Mouse (Mus musculus) embryonic stem cell, embryonic (primary cell): ENCODE measurements around the gene Cpm.
"Not testable (repeated sequence)": the region's sequence is repeated elsewhere in the genome, so short reads cannot be mapped to it uniquely, and the experiment has no call there.

Source experiments
- CTCF ChIA-PET, 4 experiments: fragments of 300-600 bp in 2 of 4; fragments of 350-600 bp in 2 of 4; sonication (Branson Sonifier 250); formaldehyde crosslinking; loops; one replicate each; lab custom pipeline; 2022; ENCODE audit warnings: inconsistent platforms in 2 of 4; lab: Charles Lee
- POLR2A ChIA-PET, 4 experiments: fragments of 300-600 bp in 2 of 4; fragments of 350-600 bp in 2 of 4; sonication (Branson Sonifier 250); formaldehyde crosslinking; loops; one replicate each; lab custom pipeline; 2022; ENCODE audit warnings: antibody characterized with exemption in 4 of 4, inconsistent platforms in 1 of 4; lab: Charles Lee

Cpm gene

GRCm38 (mm10) chr10:117629169-117629971 is at the start of gene Cpm:
Cpm (plus strand) TSS chr10:117629500.
- ChIA-PET POLR2A (interaction anchor here (0.5 to 1.8 kb wide), 12 partner anchors 8 to 409 kb away, joined by 3 to 17 read pairs (median 4); no protein-coding TSS in a partner anchor), CTCF (interaction anchor here in 3 of 4 experiments (0.8 to 2.0 kb wide), 6 partner anchors 10 to 195 kb away, joined by 3 to 6 read pairs (median 4); no protein-coding TSS in a partner anchor)

GRCm38 (mm10) chr10:117579771-117580284 is 49.5 kb upstream of the Cpm start:
- ChIA-PET POLR2A (interaction anchor here in 1 of 4 experiments (0.6 kb wide), 1 partner anchor 63 kb away, joined by 3 read pairs; no protein-coding TSS in a partner anchor), CTCF (interaction anchor here in 1 of 4 experiments (0.7 kb wide), 1 partner anchor 8 kb away, joined by 3 read pairs; no protein-coding TSS in a partner anchor)

GRCm38 (mm10) chr10:117580405-117580804 is 48.9 kb upstream of the Cpm start:
- POLR2A ChIA-PET: interaction anchor here in 1 of 4 experiments (0.6 kb wide), 1 partner anchor 62 kb away, joined by 3 read pairs; no protein-coding TSS in a partner anchor
- CTCF ChIA-PET: no interaction called here

- ChIA-PET CTCF (interaction anchor here in 1 of 4 experiments (0.6 kb wide), 1 partner anchor 109 kb away, joined by 3 read pairs; no protein-coding TSS in a partner anchor), POLR2A (no interaction called here)
Measured at GRCm38 (mm10) chr10:117581007-117581752, 48.1 kb upstream of the Cpm start.

GRCm38 (mm10) chr10:117581753-117582062 is 47.6 kb upstream of the Cpm start:
- POLR2A ChIA-PET: no interaction called here

GRCm38 (mm10) chr10:117583155-117584061 is 45.9 kb upstream of the Cpm start:
- CTCF ChIA-PET: no interaction called here
- POLR2A ChIA-PET: no interaction called here

More at GRCm38 (mm10) chr10:117581753-117582062, 47.6 kb upstream of the Cpm start:
- CTCF ChIA-PET: no interaction called here

- ChIA-PET POLR2A (interaction anchor here in 1 of 4 experiments (0.6 kb wide), 1 partner anchor 581 kb away, joined by 4 read pairs; no protein-coding TSS in a partner anchor), CTCF (interaction anchor here in 1 of 4 experiments (0.9 kb wide), 1 partner anchor 26 kb away, joined by 3 read pairs; no protein-coding TSS in a partner anchor)
Measured at GRCm38 (mm10) chr10:117584102-117584501, 45.2 kb upstream of the Cpm start.

- ChIA-PET POLR2A (interaction anchor here in 1 of 4 experiments (0.6 kb wide), 1 partner anchor 582 kb away, joined by 4 read pairs; no protein-coding TSS in a partner anchor), CTCF (interaction anchor here in 1 of 4 experiments (0.9 kb wide), 1 partner anchor 25 kb away, joined by 3 read pairs; no protein-coding TSS in a partner anchor)
Measured at GRCm38 (mm10) chr10:117584566-117585515, 44.5 kb upstream of the Cpm start.

- ChIA-PET POLR2A (interaction anchor here in 2 of 4 experiments (0.6 kb wide), 2 partner anchors 206 kb away, joined by 3 to 5 read pairs; partner anchors contain the start of gene Cpsf6 (in 2 of the 2)), CTCF (no interaction called here)
Measured at GRCm38 (mm10) chr10:117585600-117586299, 43.5 kb upstream of the Cpm start.

GRCm38 (mm10) chr10:117586859-117587258 is 42.4 kb upstream of the Cpm start:
- CTCF ChIA-PET: interaction anchor here in 1 of 4 experiments (0.6 kb wide), 1 partner anchor 14 kb away, joined by 11 read pairs; no protein-coding TSS in a partner anchor
- POLR2A ChIA-PET: interaction anchor here in 1 of 4 experiments (0.7 kb wide), 1 partner anchor 370 kb away, joined by 3 read pairs; no protein-coding TSS in a partner anchor

GRCm38 (mm10) chr10:117587335-117587734 is 42.0 kb upstream of the Cpm start:
- ChIA-PET POLR2A (interaction anchor here in 1 of 4 experiments (0.7 kb wide), 1 partner anchor 371 kb away, joined by 3 read pairs; no protein-coding TSS in a partner anchor), CTCF (no interaction called here)

GRCm38 (mm10) chr10:117588416-117589143 is 40.7 kb upstream of the Cpm start:
- POLR2A ChIA-PET: not testable (repeated sequence)
- CTCF ChIA-PET: interaction anchor here in 1 of 4 experiments (0.6 to 0.7 kb wide), 2 partner anchors 8 to 9 kb away, joined by 3 read pairs; no protein-coding TSS in a partner anchor

GRCm38 (mm10) chr10:117589144-117589940 is 40.0 kb upstream of the Cpm start:
- CTCF ChIA-PET: no interaction called here
- POLR2A ChIA-PET: no interaction called here
